Mouse (Mus musculus) myocyte (in vitro differentiated cells): Measurements from ENCODE around the gene 1700012B07Rik. TPM values are rescaled to one million over a fixed set of nuclear protein-coding genes. Genes with fewer than 3 reads are reported as not detected.
A peak's percentile ranks its signal among the peaks of the same experiment; 100 is the strongest.

Experiments used
- H3K27me3 ChIP-seq: one replicate; pipeline ENCODE4 v1.6.1; 2011; ENCODE audit not compliant: control insufficient read depth, insufficient read depth, insufficient read length
- H3K36me3 ChIP-seq: one replicate; pipeline ENCODE4 v1.6.1; 2011; ENCODE audit not compliant: control insufficient read depth, insufficient read depth
- H3K4me2 ChIP-seq: one replicate; pipeline ENCODE4 v1.6.1; 2011; ENCODE audit warnings: low read depth, control low read depth
- H3K4me3 ChIP-seq: one replicate; pipeline ENCODE4 v1.5.1; 2011; ENCODE audit warnings: mild to moderate bottlenecking, control low read depth, moderate library complexity
- H3K79me2 ChIP-seq: one replicate; pipeline ENCODE4 v1.6.1; 2011; ENCODE audit not compliant: control insufficient read depth, insufficient read depth
- H3ac ChIP-seq: one replicate; pipeline ENCODE4 v1.6.1; 2011; ENCODE audit not compliant: control insufficient read depth, insufficient read length
- CEBPB ChIP-seq: IDR thresholded peaks from 2 replicates; pipeline ENCODE4 v1.6.1; 2011; ENCODE audit warnings: mild to moderate bottlenecking, moderate library complexity; ENCODE audit not compliant: poor library complexity, insufficient read depth, severe bottlenecking
- E2F4 ChIP-seq: IDR thresholded peaks from one replicate; pipeline ENCODE4 v1.6.1; 2011; ENCODE audit warnings: mild to moderate bottlenecking, control low read depth, moderate library complexity; ENCODE audit not compliant: insufficient read depth
- MAX ChIP-seq: IDR thresholded peaks from one replicate; pipeline ENCODE4 v1.6.1; 2011; ENCODE audit warnings: low read depth, mild to moderate bottlenecking, control low read depth
- MYOD1 ChIP-seq, 3 experiments: IDR thresholded peaks; one replicate each; pipeline ENCODE4 v1.6.1; 2011; ENCODE audit warnings: control low read depth in 2 of 3, low read depth in 2 of 3, mild to moderate bottlenecking in 2 of 3, moderate library complexity in 1 of 3; ENCODE audit not compliant: insufficient read length in 2 of 3, control insufficient read depth in 1 of 3
- MYOG ChIP-seq, 3 experiments: IDR thresholded peaks; one replicate each; pipeline ENCODE4 v1.6.1; 2011; ENCODE audit warnings: control low read depth in 2 of 3, low read depth in 2 of 3, mild to moderate bottlenecking in 2 of 3; ENCODE audit not compliant: insufficient read length in 2 of 3, control insufficient read depth in 1 of 3, insufficient read depth in 1 of 3
- POLR2A ChIP-seq: IDR thresholded peaks from one replicate; pipeline ENCODE4 v1.6.1; 2011; ENCODE audit warnings: low read depth, mild to moderate bottlenecking, control low read depth, moderate library complexity; ENCODE audit not compliant: insufficient read length
- POLR2AphosphoS2 ChIP-seq: IDR thresholded peaks from one replicate; pipeline ENCODE4 v1.6.1; 2011; ENCODE audit warnings: low read depth, control low read depth; ENCODE audit not compliant: insufficient read length
- REST ChIP-seq: IDR thresholded peaks from one replicate; pipeline ENCODE4 v1.6.1; 2011; ENCODE audit warnings: mild to moderate bottlenecking, control low read depth, moderate library complexity; ENCODE audit not compliant: insufficient read depth, insufficient read length
- SRF ChIP-seq: IDR thresholded peaks from one replicate; pipeline ENCODE4 v1.6.1; 2011; ENCODE audit warnings: low read depth; ENCODE audit not compliant: control insufficient read depth, insufficient read length
- TCF12 ChIP-seq: IDR thresholded peaks from one replicate; pipeline ENCODE4 v1.6.1; 2011; ENCODE audit warnings: mild to moderate bottlenecking, control low read depth; ENCODE audit not compliant: poor library complexity, insufficient read depth, severe bottlenecking
- TCF3 ChIP-seq: IDR thresholded peaks from one replicate; pipeline ENCODE4 v1.6.1; 2011; ENCODE audit warnings: low read depth, control low read depth; ENCODE audit not compliant: insufficient read length
- USF1 ChIP-seq: IDR thresholded peaks from one replicate; pipeline ENCODE4 v1.6.1; 2011; ENCODE audit warnings: low read depth, mild to moderate bottlenecking, control low read depth, moderate library complexity
- polyA plus RNA-seq: library from polyadenylated mRNA; unstranded; fragments of >200 nt; fragmentation: generic; extraction: Trizol; gene quantifications from one replicate; pipeline ENCODE4 v1.2.1, GENCODE M21; 2012; ENCODE audit warnings: missing spikeins

1700012B07Rik gene
- polyA plus RNA-seq, 1 experiment, result 0.19 TPM

DNA sequence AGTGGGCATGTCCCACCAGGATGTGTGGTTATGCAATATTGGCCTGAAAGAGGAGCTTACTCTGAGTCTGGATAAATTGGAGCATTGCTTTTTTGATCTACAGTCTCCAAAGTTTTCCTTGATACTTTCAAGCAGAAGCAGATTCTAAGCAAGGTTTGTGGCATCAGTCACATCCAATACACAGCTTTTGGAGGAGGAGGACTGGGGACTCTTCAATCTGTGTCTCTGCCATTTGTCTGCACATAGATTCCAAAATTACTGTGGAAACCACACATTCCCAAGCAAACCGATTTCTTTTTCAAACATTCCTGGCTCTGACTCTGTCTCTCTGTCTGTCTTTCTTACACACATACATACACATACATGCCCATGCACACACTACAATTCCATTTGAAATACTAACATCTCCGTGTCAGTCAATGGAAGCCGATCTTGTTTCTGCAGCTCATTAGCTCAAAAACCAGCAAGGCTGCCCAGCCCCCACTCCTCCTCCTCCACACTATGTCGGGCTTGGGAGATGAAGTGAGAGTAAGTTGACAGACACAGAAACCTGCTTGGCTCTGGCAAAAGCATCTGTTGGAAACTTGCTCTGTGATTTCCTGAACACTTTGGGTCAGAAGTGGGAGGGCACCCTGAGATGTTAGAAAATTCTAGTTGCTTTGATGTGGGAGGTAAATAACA is 18.5 kb downstream of the 1700012B07Rik start:
- no peak overlapping the region for H3ac ChIP-seq
- H3K27me3 ChIP-seq, result no peaks in the 10 kb centered on the region
- H3K4me2 ChIP-seq, result no peak overlapping the region
- H3K79me2 ChIP-seq, result no peaks in the 10 kb centered on the region
- TF ChIP-seq E2F4 (no peak), MAX (no peak), REST (no peak)
- H3K36me3 ChIP-seq, result no peaks in the 10 kb centered on the region
- no peak overlapping the region for H3K4me3 ChIP-seq

DNA sequence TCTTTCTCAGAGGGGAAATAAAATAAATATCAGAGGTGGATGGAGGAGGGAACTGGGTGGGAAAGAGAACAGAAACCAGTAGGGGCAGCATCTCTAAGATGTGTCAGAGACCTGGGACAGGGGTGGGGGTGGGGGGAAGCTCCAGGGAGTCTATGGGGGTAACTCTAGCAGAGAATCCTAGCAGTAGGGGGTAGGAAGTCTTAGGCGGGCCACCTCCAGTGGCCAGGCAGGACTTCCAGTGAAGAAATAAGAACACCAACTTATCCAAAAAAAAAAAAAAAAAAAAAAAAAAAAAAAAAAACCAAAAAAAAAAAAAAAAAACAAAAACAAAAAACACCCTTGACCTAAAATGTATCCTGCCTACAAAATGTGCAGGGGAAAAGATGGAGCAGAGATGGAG is 26.3 kb downstream of the 1700012B07Rik start:
- Histone ChIP-seq H3K4me2 (no peak overlapping the region), H3K36me3 (no peaks in the 10 kb centered on the region), H3ac (no peak overlapping the region), H3K27me3 (no peaks in the 10 kb centered on the region), H3K79me2 (no peaks in the 10 kb centered on the region), H3K4me3 (no peak overlapping the region)
- TF ChIP-seq TCF3, result no peak

DNA sequence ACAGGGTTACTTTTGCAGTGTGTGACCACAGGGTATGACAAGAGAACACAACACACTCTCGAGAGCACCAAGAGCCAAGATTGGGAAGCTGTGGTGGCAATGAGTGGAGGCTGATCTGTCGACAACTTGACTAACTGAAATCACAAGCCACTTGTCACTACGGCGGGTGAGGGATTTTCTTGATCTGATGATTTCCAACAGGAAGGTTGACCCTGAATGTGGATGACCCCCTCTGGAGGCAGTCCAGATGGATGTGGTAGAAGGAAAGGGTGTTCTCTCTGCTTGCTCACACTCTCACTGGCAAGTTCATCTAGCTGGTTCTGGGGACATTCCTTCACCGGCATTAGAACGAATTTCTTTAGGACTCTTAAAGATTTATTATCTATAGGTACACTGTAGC is 30.3 kb downstream of the 1700012B07Rik start:
- no peak overlapping the region for H3K4me3 ChIP-seq
- H3ac ChIP-seq, result no peak overlapping the region
- no peak overlapping the region for H3K4me2 ChIP-seq
- TF ChIP-seq USF1 (no peak), MYOD1 (IDR thresholded peaks at IDR 0.05; ENCODE audit: control insufficient read depth in 1 of 3, insufficient read length in 2 of 3, low read depth in 2 of 3) (peak in 1 of 3 experiments; percentile 6)
- no peaks in the 10 kb centered on the region for H3K79me2 ChIP-seq
- no peaks in the 10 kb centered on the region for H3K27me3 ChIP-seq
- no peaks in the 10 kb centered on the region for H3K36me3 ChIP-seq

DNA sequence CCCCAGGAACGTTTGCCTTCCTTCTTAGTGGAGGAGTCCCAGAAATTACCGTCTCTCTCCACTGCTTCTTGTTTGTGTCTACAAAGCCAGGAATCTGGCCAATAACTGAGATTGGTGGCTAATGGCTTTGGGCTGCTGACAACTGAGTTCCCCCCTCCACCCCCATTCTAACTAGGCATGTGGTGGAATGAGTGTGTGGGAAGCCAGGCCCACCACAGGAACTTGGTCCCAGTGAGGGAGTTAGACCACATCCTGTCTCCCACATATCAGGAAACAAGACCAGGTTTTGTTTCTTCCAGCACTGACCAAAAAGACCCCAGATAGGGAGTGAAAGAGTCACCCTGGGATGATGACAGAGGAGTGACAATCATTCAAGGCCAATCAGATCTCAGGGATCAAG is 32.3 kb downstream of the 1700012B07Rik start:
- H3K36me3 ChIP-seq, result no peaks in the 10 kb centered on the region
- no peak overlapping the region for H3K4me3 ChIP-seq
- H3K27me3 ChIP-seq, result no peaks in the 10 kb centered on the region
- TF ChIP-seq REST, result no peak
- no peak for TF ChIP-seq USF1
- TF ChIP-seq TCF12, result peak; percentile 8
- no peak for TF ChIP-seq POLR2A
- TF ChIP-seq TCF3, result no peak
- TF ChIP-seq MAX, result no peak
- TF ChIP-seq E2F4, result no peak
- peak in 1 of 3 experiments; percentile 41 for TF ChIP-seq MYOD1 (IDR thresholded peaks at IDR 0.05; ENCODE audit: control insufficient read depth in 1 of 3, insufficient read length in 2 of 3, low read depth in 2 of 3)
- TF ChIP-seq CEBPB, result 0 out of 2 replicates have a peak, but pooled peaks have one; percentile 5
- TF ChIP-seq SRF, result no peak
- no peak for TF ChIP-seq MYOG (IDR thresholded peaks at IDR 0.05; ENCODE audit: control insufficient read depth in 1 of 3, insufficient read depth in 1 of 3, insufficient read length in 2 of 3, low read depth in 2 of 3)
- no peak for TF ChIP-seq POLR2AphosphoS2
- H3ac ChIP-seq, result no peak overlapping the region
- no peaks in the 10 kb centered on the region for H3K79me2 ChIP-seq
- peak overlapping the region; percentile 38 for H3K4me2 ChIP-seq

DNA sequence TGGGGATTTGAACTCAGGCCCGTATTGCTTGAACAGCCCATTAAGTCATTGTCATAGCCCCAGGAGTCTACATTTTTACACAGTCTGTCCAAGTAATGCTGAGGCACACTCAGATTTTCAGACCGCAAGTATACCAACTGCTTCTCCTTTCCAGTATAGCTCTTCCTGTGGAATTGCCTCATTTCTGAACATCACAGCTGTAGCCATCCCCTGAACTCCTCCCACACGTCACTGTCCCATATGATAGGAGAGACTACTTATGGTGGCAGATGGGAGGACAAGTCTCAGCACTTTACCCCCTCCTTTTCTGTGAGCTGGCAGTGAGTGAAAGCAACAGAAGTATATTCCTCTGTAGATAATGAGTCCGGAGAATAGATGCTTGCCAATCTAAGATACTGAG is 34.3 kb downstream of the 1700012B07Rik start:
- H3K36me3 ChIP-seq, result no peaks in the 10 kb centered on the region
- H3K4me3 ChIP-seq, result no peak overlapping the region
- H3K4me2 ChIP-seq, result no peak overlapping the region
- no peak for TF ChIP-seq SRF
- no peak for TF ChIP-seq POLR2AphosphoS2
- TF ChIP-seq MYOG (IDR thresholded peaks at IDR 0.05; ENCODE audit: control insufficient read depth in 1 of 3, insufficient read depth in 1 of 3, insufficient read length in 2 of 3, low read depth in 2 of 3), result no peak
- no peaks in the 10 kb centered on the region for H3K27me3 ChIP-seq
- no peaks in the 10 kb centered on the region for H3K79me2 ChIP-seq
- H3ac ChIP-seq, result no peak overlapping the region

DNA sequence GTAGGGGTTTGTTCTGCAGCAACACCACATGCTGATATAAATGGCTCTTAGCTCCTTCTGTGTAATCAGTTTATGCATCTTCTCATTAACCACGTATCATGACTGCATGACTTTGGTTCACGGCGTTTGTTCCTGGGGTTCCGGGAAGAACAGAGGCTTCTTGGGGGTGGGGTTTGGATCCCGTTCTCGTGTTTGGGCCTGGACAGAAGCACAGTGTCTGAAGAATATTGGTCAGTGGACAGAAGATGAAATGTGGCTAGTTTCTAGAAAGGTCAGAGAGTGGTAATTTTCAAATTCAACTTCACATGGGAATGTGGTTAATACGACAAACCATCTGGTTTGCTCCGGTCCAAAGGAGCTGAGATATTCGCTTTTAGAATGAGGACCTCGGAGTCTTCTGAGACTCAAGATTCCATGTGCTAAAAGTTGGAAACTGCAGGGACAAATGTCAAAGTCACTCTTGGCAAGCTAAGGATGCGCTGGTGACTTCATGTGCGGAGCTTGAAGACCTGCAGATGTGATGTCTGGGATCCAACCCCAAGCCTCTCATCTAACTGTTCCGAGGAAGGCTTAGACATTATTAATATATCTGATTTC is 35.3 kb downstream of the 1700012B07Rik start:
- Histone ChIP-seq H3ac (no peak overlapping the region), H3K36me3 (no peaks in the 10 kb centered on the region), H3K4me3 (no peak overlapping the region), H3K27me3 (no peaks in the 10 kb centered on the region), H3K79me2 (no peaks in the 10 kb centered on the region), H3K4me2 (no peak overlapping the region)
- no peak for TF ChIP-seq SRF
- TF ChIP-seq CEBPB, result no peak
- no peak for TF ChIP-seq REST
- no peak for TF ChIP-seq MYOD1 (IDR thresholded peaks at IDR 0.05; ENCODE audit: control insufficient read depth in 1 of 3, insufficient read length in 2 of 3, low read depth in 2 of 3)
- TF ChIP-seq TCF3, result no peak
- TF ChIP-seq E2F4, result no peak
- TF ChIP-seq MYOG (IDR thresholded peaks at IDR 0.05; ENCODE audit: control insufficient read depth in 1 of 3, insufficient read depth in 1 of 3, insufficient read length in 2 of 3, low read depth in 2 of 3), result no peak
- no peak for TF ChIP-seq POLR2AphosphoS2
- TF ChIP-seq POLR2A, result no peak
- TF ChIP-seq USF1, result no peak
- TF ChIP-seq TCF12, result no peak
- no peak for TF ChIP-seq MAX
